Mouse (Mus musculus): ENCODE results near the gene Hnrnpl. TPM values are rescaled to one million over a fixed set of nuclear protein-coding genes. Genes with fewer than 3 reads are reported as not detected.

Hnrnpl gene
- 200 and 202 TPM in 2 replicates for polyA plus RNA-seq (2015; fragmentation: Nextera tagmentation; extraction: Ambion mirVana)

DNA sequence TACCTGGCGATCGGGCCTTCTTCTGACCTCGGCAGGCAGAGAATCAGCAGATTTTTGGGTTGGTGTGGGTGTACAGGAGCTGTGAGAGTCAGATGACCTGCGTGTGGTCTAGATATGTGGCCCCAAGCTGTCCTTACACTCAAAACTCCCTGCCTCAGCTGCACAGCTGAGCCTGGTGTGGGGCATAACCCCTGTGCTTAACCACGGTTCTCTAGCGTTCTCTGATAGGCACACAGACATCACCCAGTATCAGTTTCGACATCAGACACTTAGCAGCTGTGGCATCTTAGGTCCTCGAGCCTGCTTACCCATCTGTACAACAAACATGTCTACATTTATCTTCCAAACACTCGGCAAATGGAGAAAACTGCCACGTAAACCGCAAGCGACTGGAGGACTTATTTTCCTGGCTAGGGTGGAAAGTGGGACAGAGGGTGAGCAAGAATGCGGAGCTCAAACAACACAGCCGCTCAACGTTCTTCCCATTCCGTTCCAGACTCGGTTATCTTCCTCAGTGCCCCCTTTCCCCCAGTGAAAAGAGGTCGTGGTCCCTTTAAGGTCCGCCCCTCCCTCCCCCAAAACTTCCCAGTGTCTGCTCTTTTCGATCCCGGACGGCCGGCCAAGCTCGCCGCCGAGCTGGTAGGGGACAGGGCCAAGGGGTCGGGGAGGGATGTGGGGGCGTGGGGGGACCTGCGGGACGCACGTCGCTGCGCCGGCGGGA is at the start of gene Hnrnpl:
Hnrnpl (plus strand) TSS at position 321 of the 721 bp plus-strand sequence.
- no peak for ATAC-seq (ENCODE audit: low FRiP score)
- H3K4me1 ChIP-seq (replicated peaks), result peaks cover 36% of the 10 kb centered on the region
- 3% methylated on average over 34 of the region's 35 CpGs for WGBS

DNA sequence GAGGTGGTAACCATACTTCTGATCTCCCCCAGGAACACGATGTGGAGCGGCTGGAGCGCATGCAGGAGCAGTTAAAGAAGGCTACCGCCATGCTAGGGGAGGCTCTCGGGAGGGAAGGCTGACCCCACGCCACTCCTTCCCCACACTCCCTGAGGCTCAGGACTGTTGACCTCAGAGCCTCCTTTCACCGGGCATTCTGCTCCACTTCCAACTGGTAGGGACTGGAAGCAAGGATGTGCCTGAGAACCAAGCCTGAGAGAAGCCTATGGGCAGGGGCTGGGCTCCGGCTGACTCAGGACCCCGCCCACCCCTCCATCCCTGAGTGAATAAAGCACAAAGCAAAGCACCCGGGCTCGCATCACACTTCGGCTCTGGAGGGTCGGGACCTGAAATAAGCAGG is 49.7 kb upstream of the Hnrnpl start:
- Histone ChIP-seq H3K4me1 (replicated peaks) (peaks cover 7% of the 10 kb centered on the region), H3K9ac (no peak overlapping the region), H3K36me3 (peaks cover 59% of the 10 kb centered on the region), H3K9me3 (no peaks in the 10 kb centered on the region), H3K27me3 (peaks cover 25% of the 10 kb centered on the region), H3K27ac (no peak overlapping the region), H3K4me2 (no peak overlapping the region), H3K4me3 (no peak overlapping the region)
- WGBS, result 85% methylated on average over 13 of the region's 13 CpGs
- ATAC-seq (ENCODE audit: low FRiP score), result no peak

More for the DNA sequence above, at the start of gene Hnrnpl:
- no peaks in the 10 kb centered on the region for H3K9me3 ChIP-seq
- H3K27ac ChIP-seq, result peak within 1 kb of the TSS; percentile 100
- H3K4me3 ChIP-seq, result peak within 1 kb of the TSS; percentile 76
- peak within 1 kb of the TSS; percentile 92 for H3K9ac ChIP-seq
- peak within 1 kb of the TSS; percentile 94 for H3K4me2 ChIP-seq
- H3K36me3 ChIP-seq, result peaks cover 14% of the 10 kb centered on the region
- no peaks in the 10 kb centered on the region for H3K27me3 ChIP-seq

- no peak for ATAC-seq (ENCODE audit: low FRiP score)
- peaks cover 57% of the 10 kb centered on the region for H3K36me3 ChIP-seq
- H3K4me2 ChIP-seq, result no peak overlapping the region
- WGBS, result 90% methylated on average over 9 of the region's 9 CpGs
- no peak overlapping the region for H3K9ac ChIP-seq
- H3K4me1 ChIP-seq (replicated peaks), result peaks cover 15% of the 10 kb centered on the region
- peaks cover 8% of the 10 kb centered on the region; the same call in 1 of the 2 replicates for H3K27me3 ChIP-seq
- no peak overlapping the region for H3K4me3 ChIP-seq
- no peaks in the 10 kb centered on the region for H3K9me3 ChIP-seq
- H3K27ac ChIP-seq, result no peak overlapping the region
Measured at GRCm38 (mm10) chr7:28761907-28762306, 46.4 kb upstream of the Hnrnpl start.

DNA sequence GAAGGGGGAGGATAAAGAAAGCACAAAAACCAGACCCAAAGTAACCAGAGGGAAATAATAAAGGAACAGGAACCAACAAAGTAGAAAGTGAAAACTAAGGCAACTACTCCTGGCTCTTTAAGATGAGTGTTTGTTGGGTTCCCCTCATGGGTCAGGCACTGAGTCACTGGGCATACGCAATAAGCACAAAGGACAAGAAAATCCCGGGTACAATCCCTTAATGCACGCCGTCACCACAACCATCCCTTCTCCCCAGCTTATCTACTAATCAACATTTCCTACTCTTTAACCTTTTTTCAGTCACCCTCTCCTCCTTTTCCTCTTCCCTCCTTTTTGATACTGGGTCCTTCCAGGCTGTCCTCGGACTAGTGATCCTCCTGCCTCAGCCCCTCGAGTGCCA is 43.1 kb upstream of the Hnrnpl start:
- Histone ChIP-seq H3K9me3 (no peaks in the 10 kb centered on the region), H3K4me2 (peak overlapping the region; percentile 66), H3K27me3 (no peaks in the 10 kb centered on the region), H3K9ac (peak overlapping the region; percentile 78), H3K36me3 (peaks cover 30% of the 10 kb centered on the region), H3K4me3 (peak overlapping the region; percentile 69), H3K4me1 (replicated peaks) (peaks cover 37% of the 10 kb centered on the region), H3K27ac (no peak overlapping the region)
- 90% methylated on average over 6 of the region's 6 CpGs for WGBS
- no peak for ATAC-seq (ENCODE audit: low FRiP score)

GRCm38 (mm10) chr7:28766173-28766879 is 42.0 kb upstream of the Hnrnpl start, which contains the start of gene Sirt2:
TSS of gene Sirt2 (plus strand) at chr7:28766735.
- H3K27me3 ChIP-seq, result no peaks in the 10 kb centered on the region

DNA sequence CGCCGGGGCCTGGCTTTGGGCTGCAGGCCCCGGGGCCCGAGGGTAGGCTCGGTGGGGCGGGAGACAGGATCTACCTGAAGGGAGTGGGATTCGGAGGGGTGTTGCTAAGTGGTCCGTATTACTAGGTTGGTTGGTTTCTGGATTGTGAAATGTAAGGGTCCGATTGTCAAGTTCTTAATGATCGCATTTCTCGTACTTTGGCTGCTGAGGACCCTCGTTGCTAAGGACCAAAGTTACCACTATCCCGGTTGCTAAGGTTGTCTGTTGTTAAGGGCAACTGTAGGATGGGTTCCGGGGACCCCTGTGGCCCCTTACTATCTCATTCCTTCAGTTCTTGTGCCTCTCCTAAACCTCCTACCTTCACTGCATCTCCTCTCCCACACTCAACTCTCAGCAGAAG is 41.4 kb upstream of the Hnrnpl start:
- ATAC-seq (ENCODE audit: low FRiP score), result peak; percentile 30
- peaks cover 37% of the 10 kb centered on the region for H3K4me1 ChIP-seq (replicated peaks)
- H3K4me3 ChIP-seq, result peak overlapping the region; percentile 69
- no peak overlapping the region for H3K27ac ChIP-seq
- peak overlapping the region; percentile 70 for H3K9ac ChIP-seq
- 1% methylated on average over 14 of the region's 14 CpGs for WGBS
- peaks cover 13% of the 10 kb centered on the region for H3K36me3 ChIP-seq
- no peaks in the 10 kb centered on the region for H3K27me3 ChIP-seq
- no peaks in the 10 kb centered on the region for H3K9me3 ChIP-seq
- peak overlapping the region; percentile 67 for H3K4me2 ChIP-seq

More at GRCm38 (mm10) chr7:28766173-28766879, 42.0 kb upstream of the Hnrnpl start, which contains the start of gene Sirt2:
- Histone ChIP-seq H3K9me3 (no peaks in the 10 kb centered on the region), H3K4me3 (peak within 1 kb of the TSS; percentile 69), H3K4me2 (peak within 1 kb of the TSS; percentile 67), H3K4me1 (replicated peaks) (peaks cover 37% of the 10 kb centered on the region), H3K36me3 (peaks cover 19% of the 10 kb centered on the region), H3K9ac (peak within 1 kb of the TSS; percentile 78), H3K27ac (0 out of 2 replicates have a peak within 1 kb of the TSS, but pooled peaks have one; percentile 24)
- under 1% methylated on average over 45 of the region's 45 CpGs for WGBS
- ATAC-seq (ENCODE audit: low FRiP score), result peak; percentile 99

DNA sequence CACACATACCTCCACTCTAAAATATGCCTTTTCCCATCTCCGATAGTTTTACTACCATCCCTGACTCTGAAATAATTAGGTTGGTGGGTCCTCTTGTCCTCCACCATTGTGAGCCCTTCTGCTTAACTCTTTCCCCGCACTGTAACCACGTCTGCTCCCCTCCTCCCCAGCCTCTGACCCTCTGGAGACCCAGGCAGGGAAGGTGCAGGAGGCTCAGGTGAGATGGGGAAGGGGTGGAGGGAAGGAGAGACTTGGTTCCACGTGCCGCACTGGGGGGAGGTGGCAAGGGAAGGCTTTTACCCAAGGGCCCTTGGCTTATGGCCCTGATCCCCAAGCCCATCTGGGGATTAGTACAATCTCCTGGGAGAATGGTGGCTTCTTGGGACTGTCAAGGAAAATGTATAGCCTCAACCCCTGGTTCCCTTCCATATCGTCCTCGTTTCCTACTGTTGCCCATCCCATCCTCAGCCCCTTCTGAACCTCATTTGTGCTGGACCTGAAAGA is 40.8 kb upstream of the Hnrnpl start, which contains the start of gene Nfkbib:
Nfkbib (minus strand) TSS at position 51 of the 504 bp plus-strand sequence.
- Histone ChIP-seq H3K4me2 (peak within 1 kb of the TSS; percentile 67), H3K4me1 (replicated peaks) (peaks cover 37% of the 10 kb centered on the region), H3K9me3 (no peaks in the 10 kb centered on the region), H3K27ac (no peak within 1 kb of the TSS), H3K9ac (peak within 1 kb of the TSS; percentile 70), H3K27me3 (no peaks in the 10 kb centered on the region), H3K36me3 (peaks cover 8% of the 10 kb centered on the region; the same call in 1 of the 2 replicates), H3K4me3 (peak within 1 kb of the TSS; percentile 69)
- ATAC-seq (ENCODE audit: low FRiP score), result no peak
- WGBS, result 62% methylated on average over 7 of the region's 7 CpGs

DNA sequence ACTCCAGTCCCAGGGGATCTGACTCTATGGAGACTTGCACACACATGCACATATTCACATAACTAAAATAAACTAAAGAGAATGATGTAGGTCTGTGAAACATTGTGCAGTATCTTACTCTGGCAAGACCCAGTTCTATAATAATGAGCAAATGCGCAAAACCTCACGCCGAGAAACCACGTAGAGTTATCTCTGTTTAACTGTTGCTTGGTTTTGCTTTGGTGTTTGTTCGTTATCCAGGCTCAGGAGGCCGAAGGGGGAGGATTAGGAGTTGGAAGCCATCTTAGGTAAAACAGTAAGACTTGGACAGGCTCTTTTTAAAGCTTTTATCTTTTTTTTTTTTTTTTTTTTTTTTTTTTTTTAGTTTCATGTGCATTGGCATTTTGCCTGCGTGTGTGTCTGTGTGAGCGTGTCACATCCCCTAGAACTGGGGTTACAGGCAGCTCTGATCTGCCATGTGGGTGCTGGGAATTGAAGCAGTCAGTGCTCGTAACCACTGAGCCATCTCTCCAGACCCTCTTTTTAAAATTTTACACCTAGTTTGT is 38.9 kb upstream of the Hnrnpl start:
- Histone ChIP-seq H3K27me3 (no peaks in the 10 kb centered on the region), H3K4me1 (replicated peaks) (peaks cover 52% of the 10 kb centered on the region), H3K36me3 (peaks cover 9% of the 10 kb centered on the region; the same call in 1 of the 2 replicates), H3K9ac (no peak overlapping the region), H3K9me3 (no peaks in the 10 kb centered on the region), H3K27ac (no peak overlapping the region), H3K4me3 (no peak overlapping the region), H3K4me2 (no peak overlapping the region)
- ATAC-seq (ENCODE audit: low FRiP score), result no peak
- WGBS, result 93% methylated on average over 9 of the region's 9 CpGs

GRCm38 (mm10) chr7:28770309-28770708 is 38.0 kb upstream of the Hnrnpl start:
- no peak for ATAC-seq (ENCODE audit: low FRiP score)
- no peak overlapping the region for H3K27ac ChIP-seq
- H3K9me3 ChIP-seq, result no peaks in the 10 kb centered on the region
- H3K4me3 ChIP-seq, result no peak overlapping the region
- peaks cover 46% of the 10 kb centered on the region for H3K4me1 ChIP-seq (replicated peaks)
- H3K4me2 ChIP-seq, result no peak overlapping the region
- H3K27me3 ChIP-seq, result no peaks in the 10 kb centered on the region
- WGBS, result 92% methylated on average over 3 of the region's 3 CpGs
- H3K9ac ChIP-seq, result no peak overlapping the region
- peaks cover 15% of the 10 kb centered on the region; the same call in 1 of the 2 replicates for H3K36me3 ChIP-seq

- Histone ChIP-seq H3K27ac (no peak overlapping the region), H3K9ac (no peak overlapping the region), H3K9me3 (no peaks in the 10 kb centered on the region), H3K4me3 (no peak overlapping the region), H3K36me3 (peaks cover 20% of the 10 kb centered on the region), H3K4me2 (no peak overlapping the region), H3K27me3 (no peaks in the 10 kb centered on the region), H3K4me1 (replicated peaks) (peaks cover 41% of the 10 kb centered on the region)
- no peak for ATAC-seq (ENCODE audit: low FRiP score)
- 92% methylated on average over 11 of the region's 11 CpGs for whole genome bisulfite sequencing
Measured at GRCm38 (mm10) chr7:28771867-28772266, 36.5 kb upstream of the Hnrnpl start.

- no peak for ATAC-seq (ENCODE audit: low FRiP score)
- H3K4me2 ChIP-seq, result no peak overlapping the region
- H3K27ac ChIP-seq, result peak overlapping the region; percentile 67; the same call in 1 of the 2 replicates
- no peaks in the 10 kb centered on the region for H3K27me3 ChIP-seq
- peaks cover 28% of the 10 kb centered on the region for H3K4me1 ChIP-seq (replicated peaks)
- peaks cover 30% of the 10 kb centered on the region for H3K36me3 ChIP-seq
- no peak overlapping the region for H3K9ac ChIP-seq
- H3K4me3 ChIP-seq, result no peak overlapping the region
- WGBS, result 85% methylated on average over 3 of the region's 3 CpGs
- H3K9me3 ChIP-seq, result no peaks in the 10 kb centered on the region
Measured at GRCm38 (mm10) chr7:28773163-28773562, 35.2 kb upstream of the Hnrnpl start.

- H3K4me1 ChIP-seq (replicated peaks), result peaks cover 18% of the 10 kb centered on the region
- peak; percentile 56 for ATAC-seq (ENCODE audit: low FRiP score)
- H3K27me3 ChIP-seq, result no peaks in the 10 kb centered on the region
- WGBS, result 40% methylated on average over 12 of the region's 12 CpGs
- H3K9me3 ChIP-seq, result no peaks in the 10 kb centered on the region
- no peak overlapping the region for H3K4me3 ChIP-seq
- H3K4me2 ChIP-seq, result no peak overlapping the region
- H3K27ac ChIP-seq, result peak overlapping the region; percentile 67
- no peak overlapping the region for H3K9ac ChIP-seq
- H3K36me3 ChIP-seq, result peaks cover 39% of the 10 kb centered on the region
Measured at GRCm38 (mm10) chr7:28774164-28774563, 34.2 kb upstream of the Hnrnpl start.
